Mouse (Mus musculus) hindbrain, postnatal 0 days (tissue): ENCODE results near the gene Pgf. TPM values are rescaled to one million over a fixed set of nuclear protein-coding genes. Genes with fewer than 3 reads are reported as not detected.

Experiments used
- ATAC-seq: fragments of 200-750 bp; cut with Nextera tagmentation; 2 replicates; pipeline ENCODE4 v1.8.0; 2017; ENCODE audit warnings: mild to moderate bottlenecking, moderate TSS enrichment, moderate library complexity
- DNase-seq: peaks from one replicate; pipeline ENCODE4 v3.0.0-alpha.2; 2015; ENCODE audit warnings: low spot score
- H3K27ac ChIP-seq: fragments of 300-500 bp; sonication (generic); 2 replicates; pipeline ENCODE4 v1.5.1; 2014; ENCODE audit warnings: mild to moderate bottlenecking
- H3K27me3 ChIP-seq: fragments of 300-500 bp; sonication (generic); 2 replicates; pipeline ENCODE4 v1.6.1; 2014; ENCODE audit warnings: low read length, mixed read lengths; ENCODE audit not compliant: insufficient read depth
- H3K36me3 ChIP-seq: fragments of 300-500 bp; sonication (generic); 2 replicates; pipeline ENCODE4 v1.6.1; 2014; ENCODE audit warnings: low read length, mixed read lengths; ENCODE audit not compliant: insufficient read depth
- H3K4me1 ChIP-seq: fragments of 300-500 bp; sonication (generic); 2 replicates; pipeline ENCODE4 v1.6.1; 2014; ENCODE audit warnings: antibody characterized with exemption, low read length, mixed read lengths; ENCODE audit not compliant: insufficient read depth
- H3K4me2 ChIP-seq: fragments of 300-500 bp; sonication (generic); 2 replicates; pipeline ENCODE4 v1.6.1; 2014; ENCODE audit warnings: low read depth, mild to moderate bottlenecking, low read length, moderate library complexity, mixed read lengths
- H3K4me3 ChIP-seq: fragments of 300-500 bp; sonication (generic); 2 replicates; pipeline ENCODE4 v1.5.1; 2014; ENCODE audit warnings: low read length
- H3K9ac ChIP-seq: fragments of 300-500 bp; sonication (generic); replicated peaks from 2 replicates; pipeline ENCODE4 v1.6.1; 2014; ENCODE audit warnings: mild to moderate bottlenecking, low read length, moderate library complexity, mixed read lengths
- H3K9me3 ChIP-seq: fragments of 300-500 bp; sonication (generic); 2 replicates; pipeline ENCODE4 v1.6.1; 2016; ENCODE audit warnings: low read length, mixed read lengths
- CTCF ChIP-seq: IDR thresholded peaks from 2 replicates; pipeline ENCODE4 v1.5.1; 2016; ENCODE audit warnings: antibody characterized with exemption, control low read depth, low read depth
- WGBS: fragments of 180-500 bp; shearing (Covaris S2); extraction: QIAGEN DNeasy Blood & Tissue Kit; methylation state at CpG from one replicate; pipeline ENCODE4 v1.1.7; 2014; 5-methylcytosine and 5-hydroxymethylcytosine counted together
- polyA plus RNA-seq: library from polyadenylated mRNA; unstranded; fragments of >200 nt; fragmentation: Nextera tagmentation; extraction: Ambion mirVana; gene quantifications from 2 replicates; pipeline ENCODE4 v1.2.1, GENCODE M21; 2015
- total RNA-seq: library from RNA; depleted of rRNA; stranded (reverse); fragments of >200 nt; gene quantifications from 2 replicates; pipeline ENCODE4 v1.2.3, GENCODE M21; 2014; rRNA removed

The Pgf gene
- total RNA-seq (2.9 and 5.0 TPM in 2 replicates), polyA plus RNA-seq (10.0 TPM in 2 replicates)

DNA sequence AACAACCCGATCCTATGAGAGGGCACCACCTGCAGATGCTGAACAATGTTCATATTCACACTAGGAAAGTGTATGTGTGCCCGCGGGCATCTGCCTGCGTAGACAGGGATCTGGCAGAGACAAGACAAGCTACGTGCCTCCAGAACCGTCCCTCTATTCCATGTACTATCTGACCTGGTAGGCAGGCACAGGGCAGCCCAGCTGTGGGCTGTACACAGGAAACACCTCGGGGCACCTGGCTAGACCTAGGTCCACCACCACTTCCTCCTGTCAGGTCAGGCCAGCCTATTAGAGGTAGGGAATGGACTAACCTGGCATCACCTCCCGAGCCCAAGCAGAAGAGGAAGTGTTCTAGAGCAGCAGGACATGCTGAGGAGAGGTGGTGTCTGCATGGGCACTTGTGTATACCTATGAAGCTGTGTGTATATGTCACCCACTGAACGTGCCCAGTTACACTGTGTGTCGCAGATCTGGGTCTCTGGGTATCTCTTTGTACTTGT, at the start of gene Pgf:
Gene Pgf (minus strand): TSS at position 51 of the 500 bp plus-strand sequence.
- no peak for TF ChIP-seq CTCF

DNA sequence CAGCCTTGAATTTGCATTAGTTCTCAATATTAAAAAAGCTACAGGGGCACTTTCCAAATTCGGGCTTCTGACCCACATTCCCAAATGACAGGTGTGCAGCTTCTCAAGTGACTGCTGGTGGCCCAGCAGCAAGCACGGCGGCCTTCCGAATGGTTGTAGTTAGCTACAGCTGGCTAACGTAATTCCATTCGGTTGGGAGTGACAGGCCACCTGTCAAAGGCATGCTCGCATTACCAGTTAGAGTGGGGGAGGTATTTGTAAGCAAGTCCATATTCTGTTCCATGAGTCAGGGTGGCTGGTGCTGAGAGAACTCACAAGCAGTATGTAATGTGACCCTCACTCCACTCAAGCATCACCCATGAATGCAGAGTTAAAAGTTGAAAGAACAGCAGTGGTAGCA, 49.6 kb upstream of the Pgf start:
- Histone ChIP-seq H3K4me2 (no peak overlapping the region), H3K4me3 (no peak overlapping the region), H3K27ac (no peak overlapping the region), H3K27me3 (no peaks in the 10 kb centered on the region), H3K4me1 (no peaks in the 10 kb centered on the region), H3K9ac (no peak overlapping the region), H3K9me3 (no peaks in the 10 kb centered on the region), H3K36me3 (peaks cover 46% of the 10 kb centered on the region)
- no peak for DNase-seq
- ATAC-seq: no peak
- TF ChIP-seq CTCF: no peak
- 80% methylated on average over 7 of the region's 7 CpGs for WGBS

More for the DNA sequence above, at the start of gene Pgf:
- Histone ChIP-seq H3K4me1 (peaks cover 37% of the 10 kb centered on the region), H3K4me2 (peak within 1 kb of the TSS; percentile 64), H3K36me3 (no peaks in the 10 kb centered on the region), H3K9me3 (no peaks in the 10 kb centered on the region), H3K27me3 (peaks cover 3% of the 10 kb centered on the region; the same call in 1 of the 2 replicates), H3K4me3 (peak within 1 kb of the TSS; percentile 32), H3K27ac (peak within 1 kb of the TSS; percentile 27; the same call in 1 of the 2 replicates), H3K9ac (peak within 1 kb of the TSS; percentile 42)
- ATAC-seq (no peak), DNase-seq (no peak)
- 74% methylated on average over 10 of the region's 10 CpGs for WGBS

DNA sequence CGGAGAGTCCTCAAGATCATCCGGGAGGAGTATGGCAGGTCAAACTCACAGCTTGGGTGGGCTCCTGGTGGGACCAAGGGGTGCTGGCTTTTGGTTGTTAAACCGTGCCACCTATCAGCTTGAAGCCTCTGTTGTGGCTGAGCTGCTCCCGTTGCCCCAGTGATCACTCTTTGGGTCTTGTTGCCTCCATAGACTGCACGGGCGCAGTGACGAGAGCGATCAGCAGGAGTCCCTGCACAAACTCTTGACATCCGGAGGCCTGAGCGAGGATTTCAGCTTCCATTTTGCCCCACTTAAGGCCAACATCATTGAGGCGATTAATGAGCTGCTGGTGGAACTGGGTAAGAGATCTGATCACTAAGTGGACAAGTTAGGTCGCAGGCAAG, 42.3 kb upstream of the Pgf start:
- Histone ChIP-seq H3K4me1 (peaks cover 8% of the 10 kb centered on the region), H3K4me2 (peak overlapping the region; percentile 61), H3K9me3 (no peaks in the 10 kb centered on the region), H3K27me3 (no peaks in the 10 kb centered on the region), H3K36me3 (peaks cover 27% of the 10 kb centered on the region), H3K9ac (peak overlapping the region; percentile 59), H3K4me3 (peak overlapping the region; percentile 65), H3K27ac (peak overlapping the region; percentile 76)
- ATAC-seq (no peak), DNase-seq (peak; percentile 23)
- 3% methylated on average over 12 of the region's 12 CpGs for WGBS
- TF ChIP-seq CTCF: 0 out of 2 replicates have a peak, but pooled peaks have one; percentile 3

GRCm38 (mm10) chr12:85219236-85219904, 41.8 kb upstream of the Pgf start, which contains the start of gene Eif2b2:
TSS of gene Eif2b2 (plus strand) at chr12:85219481.
- Histone ChIP-seq H3K27me3 (no peaks in the 10 kb centered on the region), H3K9ac (peak within 1 kb of the TSS; percentile 59), H3K4me3 (peak within 1 kb of the TSS; percentile 65), H3K9me3 (no peaks in the 10 kb centered on the region), H3K4me1 (peaks cover 8% of the 10 kb centered on the region), H3K27ac (peak within 1 kb of the TSS; percentile 76), H3K4me2 (peak within 1 kb of the TSS; percentile 61), H3K36me3 (peaks cover 23% of the 10 kb centered on the region; the same call in 1 of the 2 replicates)
- under 1% methylated on average over 54 of the region's 54 CpGs for WGBS
- ATAC-seq: peak; percentile 99
- peak; percentile 98 for DNase-seq
- no peak for TF ChIP-seq CTCF

DNA sequence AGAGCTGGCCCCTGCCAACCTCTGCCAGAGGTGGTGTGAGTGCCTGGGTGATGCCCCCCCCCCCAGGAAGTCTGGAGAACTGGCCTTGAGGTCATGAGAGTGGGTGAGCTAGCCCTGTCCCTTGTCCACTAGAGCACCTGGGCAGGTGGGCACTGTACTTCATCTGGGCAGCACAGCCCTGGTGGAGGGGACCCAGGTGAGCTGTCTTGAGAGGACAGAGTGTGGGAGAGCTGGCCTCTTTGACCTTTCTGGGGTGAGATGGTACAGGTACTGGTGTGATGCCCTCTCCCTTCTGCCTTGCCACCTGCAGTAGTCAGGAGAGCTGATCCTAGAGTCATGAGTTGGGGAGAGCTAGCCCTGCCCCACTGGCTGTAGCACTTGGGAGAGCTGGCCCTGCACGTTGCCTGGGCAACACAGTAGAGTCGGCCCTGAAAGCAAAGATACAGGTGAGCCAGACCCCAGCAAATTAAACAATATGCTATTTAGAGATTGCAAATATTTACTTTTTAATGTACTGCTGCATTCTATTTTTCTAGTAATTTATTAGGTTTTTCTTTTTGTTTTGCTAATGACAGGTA, 40.2 kb upstream of the Pgf start:
- H3K4me3 ChIP-seq: no peak overlapping the region
- ATAC-seq (no peak), DNase-seq (no peak)
- no peak for TF ChIP-seq CTCF
- 77% methylated on average over 2 of the region's 2 CpGs for WGBS
- no peak overlapping the region for H3K9ac ChIP-seq
- no peak overlapping the region for H3K4me2 ChIP-seq
- H3K4me1 ChIP-seq: peaks cover 8% of the 10 kb centered on the region
- no peak overlapping the region for H3K27ac ChIP-seq
- no peaks in the 10 kb centered on the region for H3K9me3 ChIP-seq
- H3K36me3 ChIP-seq: peaks cover 12% of the 10 kb centered on the region; the same call in 1 of the 2 replicates
- H3K27me3 ChIP-seq: no peaks in the 10 kb centered on the region

GRCm38 (mm10) chr12:85215031-85215430, 37.4 kb upstream of the Pgf start:
- 79% methylated on average over 5 of the region's 5 CpGs for WGBS
- no peak overlapping the region for H3K27ac ChIP-seq

More at GRCm38 (mm10) chr12:85215031-85215430, 37.4 kb upstream of the Pgf start:
- Histone ChIP-seq H3K9me3 (no peaks in the 10 kb centered on the region), H3K4me3 (no peak overlapping the region), H3K4me2 (no peak overlapping the region), H3K4me1 (no peaks in the 10 kb centered on the region), H3K9ac (no peak overlapping the region), H3K27me3 (no peaks in the 10 kb centered on the region), H3K36me3 (no peaks in the 10 kb centered on the region)
- no peak for TF ChIP-seq CTCF
- no peak for DNase-seq
- no peak for ATAC-seq
